Mouse (Mus musculus) gastrocnemius, postnatal 14 days (tissue): ENCODE data around the gene Ccdc30. TPM values are rescaled to one million over a fixed set of nuclear protein-coding genes. Genes with fewer than 3 reads are reported as not detected.

Experiments used
- DNase-seq: peaks from one replicate; pipeline ENCODE4 v3.0.0; 2021; ENCODE audit warnings: mixed read lengths
- intact Hi-C: fragments of 180-260 bp; cut with DNase I; formaldehyde crosslinking; loops from one replicate; pipeline ENCODE4 v1.15.1; 2025; ENCODE audit warnings: low total_unique reads
- total RNA-seq, 2 experiments: library from RNA; stranded (reverse); gene quantifications; 2 replicates each; pipeline ENCODE4 v1.2.3; 2021

The Ccdc30 gene
- total RNA-seq, 2 experiments from 2014 or later, result 0.33 TPM; not detected in 1

GRCm38 (mm10) chr4:119421921-119422293 lies 6.6 kb upstream of the Ccdc30 start:
- intact Hi-C loops, result no loop called here
- DNase-seq, result peak; percentile 27

DNA sequence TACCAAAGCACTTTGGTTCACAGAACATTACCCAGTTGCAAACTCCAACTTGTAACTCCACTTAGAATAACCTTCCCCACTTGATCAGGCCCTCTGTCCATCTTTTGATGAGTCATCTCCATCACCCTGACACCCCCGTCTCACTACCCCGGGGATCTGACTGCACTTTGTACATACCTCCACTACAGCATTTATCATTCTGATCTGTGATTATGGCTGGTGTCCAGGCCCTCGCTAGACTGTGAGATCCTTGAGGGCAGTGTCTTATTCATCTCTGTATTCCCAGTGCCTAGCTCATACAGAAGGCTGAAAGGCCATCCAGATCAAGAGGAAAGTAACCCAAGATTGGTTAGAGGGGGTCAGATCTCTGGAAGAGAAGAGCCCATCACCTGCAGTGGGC lies 5.9 kb upstream of the Ccdc30 start:
- no peak for DNase-seq
- intact Hi-C loops, result no loop called here

DNA sequence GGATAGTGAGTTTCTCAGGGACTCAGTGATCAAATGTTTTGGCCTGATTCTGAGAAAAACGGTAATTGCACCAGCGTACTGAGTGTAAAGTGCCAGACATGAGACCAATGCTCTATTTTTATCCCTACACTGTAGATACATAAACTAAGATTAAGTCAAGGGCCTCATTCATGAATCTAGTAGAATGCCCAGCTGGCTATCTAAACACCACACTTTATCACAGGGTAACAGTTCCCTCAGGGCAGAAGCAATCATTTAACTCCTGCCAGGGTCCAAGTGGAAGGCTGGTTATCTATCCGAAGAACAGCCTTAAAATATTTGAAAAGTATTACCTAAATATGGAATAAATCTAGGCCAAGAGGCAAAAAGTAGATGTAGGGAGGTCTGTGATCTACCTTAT lies 2.6 kb upstream of the Ccdc30 start:
- intact Hi-C loops, result no loop called here
- no peak for DNase-seq

GRCm38 (mm10) chr4:119417270-119417669 lies 1.9 kb upstream of the Ccdc30 start:
- no peak for DNase-seq
- intact Hi-C loops, result no loop called here

DNA sequence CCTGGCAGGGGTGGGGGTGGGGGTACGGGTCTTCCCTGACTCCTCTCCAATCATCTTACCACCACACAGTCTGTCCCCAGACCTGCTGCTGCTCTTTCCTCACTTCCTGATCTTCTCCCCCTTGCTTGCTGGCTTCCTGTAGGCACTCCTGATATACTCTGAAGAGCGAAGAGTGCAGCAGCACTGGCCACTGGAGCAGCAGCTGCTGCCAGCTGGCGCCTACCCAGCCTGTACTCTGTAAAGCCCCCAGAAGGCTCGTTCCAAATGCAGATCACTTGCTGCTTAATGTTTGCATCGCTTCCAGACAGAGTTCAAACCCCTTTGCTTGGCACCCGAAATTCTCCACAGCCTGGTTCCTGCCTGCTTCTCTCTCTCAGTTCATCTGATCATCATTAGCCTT lies 2.5 kb downstream of the Ccdc30 start:
- intact Hi-C loops, result no loop called here
- DNase-seq, result no peak

DNA sequence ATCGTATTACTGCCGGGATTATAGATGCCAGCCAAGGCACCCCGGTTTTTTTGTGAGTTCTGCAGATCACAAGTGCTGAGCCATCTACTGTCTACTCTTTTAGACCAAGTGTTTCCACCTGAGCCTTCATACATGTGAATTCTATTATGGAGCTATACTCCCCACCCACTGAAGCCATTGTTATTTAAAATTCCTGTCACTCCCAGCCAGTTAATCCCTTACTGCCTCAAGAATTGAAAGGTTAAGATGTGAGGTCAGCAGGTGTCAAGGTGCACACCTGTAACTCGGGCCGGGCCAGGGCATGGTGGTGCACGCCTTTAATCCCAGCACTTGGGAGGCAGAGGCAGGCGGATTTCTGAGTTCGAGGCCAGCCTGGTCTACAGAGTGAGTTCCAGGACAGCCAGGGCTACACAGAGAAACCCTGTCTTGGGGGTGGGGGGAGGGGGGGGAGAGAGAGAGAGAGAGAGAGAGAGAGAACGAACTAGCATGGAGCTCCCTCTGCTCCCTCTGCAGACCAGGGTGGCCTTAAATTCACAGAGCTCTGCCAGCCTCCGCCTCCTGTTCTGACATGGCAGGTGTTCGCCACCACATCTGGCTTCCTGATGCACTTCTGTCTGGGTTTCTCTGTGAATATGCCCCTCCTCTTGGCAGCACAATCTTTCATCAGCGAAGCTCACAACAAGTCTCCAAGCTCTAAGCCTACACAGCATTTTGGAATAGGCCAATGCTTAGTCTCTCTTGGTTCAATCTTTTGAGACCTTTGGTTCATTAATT lies 3.3 kb downstream of the Ccdc30 start:
- intact Hi-C loops, result no loop called here
- no peak for DNase-seq

GRCm38 (mm10) chr4:119403431-119403830 lies 11.9 kb downstream of the Ccdc30 start:
- DNase-seq, result no peak
- intact Hi-C loops, result no loop called here

DNA sequence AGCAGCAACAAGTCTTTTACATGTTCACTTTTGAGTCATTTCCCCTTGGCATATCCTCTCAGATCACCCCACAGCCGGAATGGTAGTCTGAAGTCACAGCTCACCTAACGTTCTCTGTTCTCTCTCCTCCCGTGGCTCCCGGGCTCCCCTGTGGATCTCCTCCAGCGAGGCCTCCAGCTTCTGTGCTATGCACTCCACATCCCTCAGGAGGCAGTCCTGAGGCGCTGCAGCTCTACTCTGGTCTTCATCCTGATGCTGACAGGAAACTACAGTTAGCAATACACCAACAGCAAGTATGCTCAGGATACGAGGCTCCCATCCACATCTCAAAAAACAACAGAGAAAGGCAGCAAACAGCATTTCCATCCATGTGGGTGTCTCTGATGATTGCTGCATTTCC lies 14.4 kb downstream of the Ccdc30 start:
- DNase-seq, result no peak
- intact Hi-C loops, result no loop called here

DNA sequence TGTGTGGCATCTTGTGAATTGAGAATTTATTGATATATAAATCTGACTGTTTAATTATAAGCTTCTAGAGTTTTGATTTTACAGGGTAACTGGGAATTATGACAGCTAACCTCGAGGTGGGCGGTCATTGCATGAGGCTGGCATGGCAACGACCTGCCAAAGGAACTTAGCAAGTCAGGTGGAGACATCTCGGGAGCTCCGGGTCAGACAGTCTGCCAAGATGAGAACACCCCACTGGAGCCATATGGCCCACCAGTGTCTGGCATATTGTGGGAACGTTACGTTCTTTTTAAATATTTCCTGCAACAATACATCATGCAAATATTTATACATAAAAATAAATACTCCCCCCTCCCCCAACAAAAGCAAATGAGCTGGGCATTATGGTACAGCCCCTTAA lies 16.6 kb downstream of the Ccdc30 start:
- intact Hi-C loops, result no loop called here
- DNase-seq, result no peak

- intact Hi-C loops, result no loop called here
- no peak for DNase-seq
Observed at GRCm38 (mm10) chr4:119390369-119390768, 25.0 kb downstream of the Ccdc30 start.

DNA sequence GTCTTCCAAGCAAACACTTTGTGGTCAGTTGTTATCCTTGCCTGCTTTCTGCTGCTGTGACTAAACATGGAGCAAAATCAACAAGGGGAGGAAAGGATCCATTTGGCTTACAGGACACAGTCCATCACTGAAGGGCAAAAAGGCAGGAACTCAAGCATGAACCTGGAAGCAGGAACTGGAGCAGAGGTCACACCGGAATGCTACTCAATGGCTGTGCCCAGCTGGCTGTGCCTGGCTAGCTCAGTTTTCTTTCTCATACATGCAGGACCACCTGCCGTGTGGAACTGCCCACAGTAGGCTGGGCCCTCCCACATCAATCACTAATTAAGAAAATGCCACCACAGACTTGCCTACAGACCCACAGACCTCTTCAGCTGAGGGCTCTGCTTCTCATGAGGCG lies 26.1 kb downstream of the Ccdc30 start:
- intact Hi-C loops, result no loop called here
- DNase-seq, result no peak

GRCm38 (mm10) chr4:119381471-119382190 lies 33.7 kb downstream of the Ccdc30 start:
- intact Hi-C loops, result no loop called here
- DNase-seq, result no peak

- no peak for DNase-seq
- intact Hi-C loops, result no loop called here
Observed at GRCm38 (mm10) chr4:119369460-119369859, 45.9 kb downstream of the Ccdc30 start.

DNA sequence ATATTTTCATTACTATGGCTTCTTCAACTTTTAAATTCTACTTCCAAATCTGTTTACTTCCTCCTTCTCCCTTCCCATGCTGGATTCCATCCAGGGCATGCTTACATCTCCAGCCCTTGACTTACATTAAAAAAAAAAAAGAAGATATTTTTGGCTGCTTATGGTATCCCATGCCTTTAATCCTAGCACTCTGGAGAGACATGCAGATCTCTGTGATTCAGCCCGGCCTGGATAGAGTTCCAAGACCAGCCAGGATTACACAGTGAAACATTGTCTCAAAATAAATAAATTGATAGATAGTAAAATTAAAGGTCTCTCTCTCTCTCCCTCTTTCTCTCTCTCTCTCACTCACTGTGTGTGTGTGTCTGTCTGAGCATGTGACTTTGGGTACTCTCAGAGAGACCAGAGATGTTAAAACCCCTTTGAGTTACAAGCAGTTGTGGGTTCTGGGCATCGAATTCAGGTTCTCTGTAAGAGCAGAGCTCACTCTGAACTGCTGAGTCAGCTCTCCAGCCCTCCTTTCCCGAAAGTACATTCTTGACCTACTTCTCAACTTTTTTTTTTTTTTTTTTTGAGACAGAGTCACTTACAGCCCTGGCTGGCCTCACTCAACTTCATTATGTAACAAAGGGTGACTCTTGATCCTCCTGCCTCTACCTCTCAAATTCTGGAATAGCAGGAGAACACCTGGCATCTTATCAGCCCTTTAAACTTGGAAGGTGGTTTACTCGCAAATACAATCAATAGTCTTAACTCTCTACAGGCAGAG lies 48.4 kb downstream of the Ccdc30 start:
- intact Hi-C loops, result no loop called here

GRCm38 (mm10) chr4:119362231-119362630 lies 53.1 kb downstream of the Ccdc30 start:
- DNase-seq, result no peak
- intact Hi-C loops, result no loop called here

More for the DNA sequence above, 48.4 kb downstream of the Ccdc30 start:
- peak; percentile 8 for DNase-seq

GRCm38 (mm10) chr4:119359196-119359971 lies 55.9 kb downstream of the Ccdc30 start:
- intact Hi-C loops, result no loop called here
- no peak for DNase-seq

DNA sequence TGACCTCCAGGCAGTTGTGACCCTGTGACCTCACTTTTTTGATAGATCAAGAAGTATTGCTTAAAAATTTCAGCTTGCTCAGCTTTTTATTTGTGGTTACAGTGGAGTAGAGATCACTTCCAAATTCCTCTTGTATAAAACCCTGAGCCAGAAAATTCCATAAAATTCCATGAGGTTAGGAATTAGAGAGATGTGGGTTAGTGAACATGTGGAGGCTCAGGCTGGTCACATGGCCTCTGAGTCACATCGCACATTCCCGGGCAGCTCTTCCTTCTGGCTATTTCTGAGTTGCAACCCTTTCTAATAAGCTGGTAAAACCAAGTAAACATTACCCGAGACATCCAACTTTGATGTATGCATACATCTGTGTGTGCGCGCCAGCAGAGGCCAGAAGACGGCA lies 69.8 kb downstream of the Ccdc30 start:
- DNase-seq, result no peak

DNA sequence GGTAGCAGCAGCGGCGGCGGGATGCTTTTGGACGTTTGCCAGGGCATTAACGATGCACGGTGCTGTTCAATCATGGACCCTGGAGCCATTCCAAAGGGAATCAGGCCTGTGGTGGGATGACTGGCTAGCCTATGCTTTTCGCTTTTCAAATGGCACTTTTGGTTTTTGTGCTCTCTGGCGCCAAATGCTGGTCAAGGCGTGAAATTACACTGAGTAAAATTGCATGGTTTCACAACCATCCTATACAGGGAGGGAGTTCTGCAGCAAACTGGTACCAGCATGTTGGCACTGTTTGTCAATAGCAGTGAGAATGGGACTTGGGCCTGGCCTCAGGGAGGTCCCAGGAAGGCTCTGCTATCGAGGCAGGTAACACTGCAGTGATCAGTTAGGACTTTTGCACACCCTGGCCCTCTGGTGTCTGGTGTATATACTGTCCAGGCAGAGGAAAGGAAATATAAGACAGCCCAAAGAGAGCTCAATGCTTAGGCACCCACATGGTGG lies 76.4 kb downstream of the Ccdc30 start:
- intact Hi-C loops, result loop anchor here (5.0 kb wide), 1 partner anchor 97 kb away; no protein-coding TSS in a partner anchor
- peak; percentile 21 for DNase-seq

More for the DNA sequence above, 69.8 kb downstream of the Ccdc30 start:
- intact Hi-C loops, result no loop called here

DNA sequence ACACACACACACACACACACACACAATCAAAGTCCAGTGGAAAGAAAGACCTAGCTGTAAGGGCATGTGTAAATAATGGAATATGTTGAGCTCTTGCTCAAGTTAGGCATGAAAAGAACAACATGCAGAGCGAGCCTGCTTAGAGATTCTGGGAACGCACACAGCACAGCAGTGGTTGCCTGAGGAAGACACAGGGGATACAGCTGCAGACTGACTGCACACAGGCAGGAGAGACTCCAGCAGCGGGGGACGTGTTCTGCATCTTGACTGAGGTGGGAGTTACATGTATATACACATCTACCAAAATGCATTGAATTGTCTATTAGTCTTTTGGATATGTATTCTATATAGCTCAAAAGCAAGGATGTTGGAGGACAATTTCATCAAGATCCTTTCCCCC lies 76.9 kb downstream of the Ccdc30 start:
- no peak for DNase-seq
- intact Hi-C loops, result loop anchor here (5.0 kb wide), 1 partner anchor 96 kb away; no protein-coding TSS in a partner anchor
